Mouse (Mus musculus): Measurements from ENCODE around the gene Tmem120b.
A peak's percentile ranks its signal among the peaks of the same experiment; 100 is the strongest.

Tmem120b gene

GRCm38 (mm10) chr5:123057366-123058250, 10.6 kb upstream of the Tmem120b start:
- peak; percentile 97 to 98 for DNase-seq

DNA sequence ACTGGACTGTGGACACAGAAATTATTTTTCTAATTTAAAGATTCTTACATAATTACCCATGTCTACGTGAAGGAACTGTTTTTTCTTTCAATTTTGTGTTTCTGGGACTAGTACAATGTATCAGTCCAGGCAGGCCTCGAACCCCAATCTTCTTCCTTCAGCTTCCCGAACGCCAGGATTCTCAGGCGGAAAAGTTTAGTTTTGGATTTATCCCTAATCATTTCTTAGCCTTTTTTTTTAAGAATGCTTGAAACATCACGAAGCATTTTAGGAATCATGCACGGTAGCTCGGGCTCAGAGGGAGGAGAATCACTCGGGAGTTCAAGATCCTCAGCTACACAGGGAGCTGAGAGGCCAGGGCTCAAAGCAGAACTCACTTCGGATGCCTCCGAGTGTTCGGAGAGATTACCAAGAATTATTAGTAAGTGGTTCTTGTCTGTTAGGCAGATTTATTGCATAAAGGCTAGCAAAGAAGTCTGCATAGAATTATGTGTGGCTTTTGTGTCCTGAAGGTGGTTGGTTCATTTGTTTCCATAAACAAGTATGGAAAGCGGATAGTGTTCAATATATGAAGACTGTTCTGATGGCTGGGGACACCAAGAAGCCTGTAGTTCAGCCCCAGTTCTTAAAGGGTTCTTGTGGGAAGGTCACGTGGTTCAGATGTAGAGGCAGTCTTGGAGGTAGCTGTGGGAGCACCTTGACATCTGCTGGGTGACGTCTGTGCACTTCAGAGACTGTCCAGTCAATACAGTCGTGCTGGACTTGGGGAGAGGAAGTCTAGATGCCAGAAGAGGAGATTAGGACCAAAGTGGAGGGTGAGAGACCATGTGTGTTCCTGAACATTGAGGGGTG, 9.7 kb upstream of the Tmem120b start:
- DNase-seq: peak in 1 of 2 experiments; percentile 24

GRCm38 (mm10) chr5:123059757-123060520, 8.3 kb upstream of the Tmem120b start:
- DNase-seq: peak; percentile 57 to 69

DNA sequence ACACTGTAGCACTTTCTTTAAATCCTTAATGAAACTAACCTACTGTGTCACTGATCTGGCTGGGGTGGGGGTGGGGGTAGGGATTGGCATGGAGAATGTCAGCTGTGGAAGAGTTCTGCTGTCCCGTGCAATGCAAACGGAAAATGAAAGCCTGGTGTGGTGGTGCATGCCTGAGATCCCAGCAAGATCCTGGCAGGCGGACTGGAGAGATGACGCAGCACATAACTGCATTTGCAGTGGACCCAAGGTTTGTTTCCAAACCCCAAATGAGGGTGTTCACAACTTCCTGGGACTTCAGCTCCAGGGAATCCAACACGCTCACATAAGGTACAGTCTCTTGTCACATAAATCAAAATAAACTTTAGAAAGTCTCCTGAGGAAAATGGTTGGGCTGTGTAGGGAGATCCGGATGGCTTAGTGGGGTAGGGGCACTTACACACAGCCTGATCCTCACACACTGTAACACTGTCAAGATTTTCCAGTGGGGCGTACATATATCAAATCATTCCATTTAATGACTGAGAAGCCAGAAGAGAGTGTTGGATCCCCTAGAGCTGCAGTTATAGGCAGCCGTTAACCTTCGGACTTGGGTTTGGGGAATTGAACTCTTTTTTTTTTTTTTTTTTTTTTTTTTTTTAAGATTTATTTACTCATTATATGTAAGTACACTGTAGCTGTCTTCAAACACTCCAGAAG, 7.4 kb upstream of the Tmem120b start:
- no peak for DNase-seq

GRCm38 (mm10) chr5:123061402-123061749, 6.8 kb upstream of the Tmem120b start:
- peak; percentile 40 to 46 for DNase-seq

GRCm38 (mm10) chr5:123063141-123063540, 5.1 kb upstream of the Tmem120b start:
- DNase-seq: no peak

GRCm38 (mm10) chr5:123064207-123064606, 4.0 kb upstream of the Tmem120b start:
- peak; percentile 80 to 81 for DNase-seq

DNA sequence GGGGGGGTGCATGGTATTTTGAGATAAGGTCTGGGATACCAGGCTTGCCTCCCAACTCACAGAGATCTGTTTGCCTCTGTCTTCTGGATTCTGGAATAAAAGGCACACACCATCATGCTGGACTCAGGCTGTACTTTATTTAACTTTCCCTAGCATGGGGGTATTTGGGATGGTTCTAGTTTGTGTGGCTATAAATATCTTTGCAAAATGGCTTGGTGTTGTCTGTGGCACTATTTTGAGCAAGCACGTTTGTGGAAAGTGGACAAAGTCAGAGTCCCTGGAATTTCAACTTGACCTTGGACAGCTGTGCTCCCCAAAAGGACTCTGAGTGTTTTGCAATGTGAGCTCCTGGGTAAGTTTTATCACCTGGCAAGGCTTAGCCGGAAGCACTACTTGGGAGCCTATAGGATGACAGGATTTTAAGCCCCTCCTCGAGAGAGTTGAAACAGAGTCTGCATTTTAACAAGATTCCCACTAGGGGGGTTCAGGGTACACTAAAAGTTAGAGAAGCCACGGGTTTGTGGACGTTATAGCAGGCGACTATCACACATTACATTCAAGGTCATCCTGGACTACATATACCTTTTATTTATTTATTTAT, 720 bp upstream of the Tmem120b start:
- DNase-seq: peak; percentile 41 to 47

GRCm38 (mm10) chr5:123068714-123069113, 499 bp downstream of the Tmem120b start:
- DNase-seq: no peak

DNA sequence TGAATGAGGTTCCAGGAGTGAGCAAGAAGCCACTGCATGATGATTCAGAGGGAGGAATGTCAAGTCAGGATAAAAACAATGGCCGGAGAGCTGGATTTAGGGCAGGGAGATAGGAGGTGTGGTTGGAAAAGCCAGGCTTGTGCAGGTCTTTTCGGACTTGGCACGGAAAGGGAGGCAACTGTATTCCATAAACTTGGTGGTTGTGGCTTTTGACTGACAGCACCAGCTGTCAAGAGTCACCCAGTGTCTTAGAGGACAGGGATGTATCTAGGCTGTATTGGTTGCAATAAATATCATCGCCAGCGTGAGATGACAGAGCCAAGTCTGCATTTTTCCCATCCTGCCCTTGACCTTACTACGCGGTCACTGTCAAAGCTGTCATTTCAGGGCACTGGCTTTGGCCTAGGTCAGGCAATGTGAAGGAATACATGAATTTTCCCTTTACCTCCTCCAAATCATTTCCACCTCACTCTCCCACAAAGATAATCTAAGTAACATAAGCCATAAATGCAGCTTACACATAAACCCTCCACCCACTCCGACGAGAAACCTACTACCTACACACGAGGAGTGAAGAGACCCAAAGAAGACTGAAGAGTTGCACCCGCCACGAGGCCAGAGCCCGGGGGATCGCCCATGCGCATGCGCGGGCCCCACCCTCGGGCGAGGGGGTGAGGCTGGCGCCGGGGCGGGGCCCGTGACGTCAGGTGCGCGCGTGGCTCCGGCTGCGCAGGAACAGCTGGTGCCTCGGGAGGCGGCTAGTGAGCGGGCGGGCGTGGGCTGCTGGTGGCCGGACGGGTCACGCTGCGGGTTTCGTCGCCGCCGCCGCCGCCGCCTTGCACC, 7.6 kb downstream of the Tmem120b start:
- DNase-seq: peak; percentile 97 to 99

GRCm38 (mm10) chr5:123076419-123077281, 8.4 kb downstream of the Tmem120b start:
- DNase-seq: peak; percentile 47 to 50

DNA sequence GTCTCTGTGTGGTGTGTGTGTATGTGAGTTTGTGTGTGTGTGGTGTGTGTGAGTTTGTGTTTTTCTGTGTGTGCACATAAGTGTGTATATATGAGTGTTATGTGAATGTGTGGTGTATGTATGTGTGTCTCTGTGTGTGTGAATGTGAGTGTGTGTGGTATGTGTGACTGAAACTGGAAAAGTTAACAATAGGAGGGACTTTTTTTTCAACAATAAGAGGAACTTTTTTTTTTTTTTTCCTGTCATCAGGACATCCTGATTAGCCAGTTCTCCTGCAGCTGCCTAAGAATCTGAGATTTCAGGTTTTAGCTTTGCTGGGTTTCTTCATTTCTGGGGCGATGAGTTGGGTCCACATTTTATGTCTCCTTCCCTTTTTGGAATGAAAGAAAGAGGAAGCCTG, 11.4 kb downstream of the Tmem120b start:
- no peak for DNase-seq

- DNase-seq: peak; percentile 17 to 32
Observed at GRCm38 (mm10) chr5:123080041-123080440, 11.8 kb downstream of the Tmem120b start.

- DNase-seq: no peak
Observed at GRCm38 (mm10) chr5:123080510-123080909, 12.3 kb downstream of the Tmem120b start.

- DNase-seq: peak; percentile 18 to 23
Observed at GRCm38 (mm10) chr5:123083340-123084050, 15.3 kb downstream of the Tmem120b start.

- no peak for DNase-seq
Observed at GRCm38 (mm10) chr5:123086501-123086900, 18.3 kb downstream of the Tmem120b start.

GRCm38 (mm10) chr5:123088784-123089183, 20.6 kb downstream of the Tmem120b start:
- DNase-seq: no peak

GRCm38 (mm10) chr5:123090560-123091306, 22.5 kb downstream of the Tmem120b start:
- DNase-seq: no peak

All from B cell, adult 2 months (primary cell).